In genomic region chr4:45631276-45632045, GRCm38 (mm10) we compare ENCODE assay signal across 25 mouse cellular contexts.
DNase-seq lines count a peak whose midpoint lies in the region; ATAC-seq lines count a peak whose summit lies in the region.
"Had no signal": no experiment of that assay in that cellular context is flagged by ENCODE, and none has a peak within 500 bp of the region (broad histone marks: within the 10 kb centered on the region; RNA-seq: fewer than 3 reads in every experiment).

No protein-coding gene starts in this region.

- no peak overlapping the region for H3K4me2 ChIP-seq in neural tube, embryonic 11.5 days (ENCODE audit: low read depth)
- H3K4me2 ChIP-seq in neural tube, embryonic 15.5 days: no peak overlapping the region
- H3K4me2 ChIP-seq: embryonic facial prominence, embryonic 13.5 days; embryonic facial prominence, embryonic 15.5 days; forebrain, embryonic 12.5 days had no signal

- no peak overlapping the region for H3K4me3 ChIP-seq in neural tube, embryonic 11.5 days (ENCODE audit: low read depth, low read length)
- no peak overlapping the region for H3K4me3 ChIP-seq in neural tube, embryonic 15.5 days (replicated peaks)
- H3K4me3 ChIP-seq: embryonic facial prominence, embryonic 13.5 days; embryonic facial prominence, embryonic 15.5 days; erythroblast, embryonic 14.5 days; forebrain, embryonic 10.5 days; forebrain, embryonic 12.5 days had no signal

- no peak for ATAC-seq in neural tube, embryonic 11.5 days (ENCODE audit: insufficient read depth, low FRiP score, low TSS enrichment)
- no peak for ATAC-seq in neural tube, embryonic 15.5 days (ENCODE audit: low FRiP score)
- ATAC-seq: forebrain, embryonic 14.5 days; forebrain, embryonic 16.5 days had no signal

- DNase-seq in neural tube, embryonic 11.5 days (ENCODE audit: low spot score): peak; percentile 24
- DNase-seq in MN1 (ENCODE audit: low spot score): peak; percentile 18
- DNase-seq in Muller cell, postnatal 12 days (ENCODE audit: inconsistent ontology term): peak; percentile 73
- peak; percentile 57 for DNase-seq in retina, embryonic 14.5 days (ENCODE audit: low spot score)
- no peak for DNase-seq in lung, postnatal 25 days (ENCODE audit: low spot score)
- no peak for DNase-seq in layer of hippocampus, postnatal 10 days (ENCODE audit: low spot score in 2 of 2)
- DNase-seq in left cerebral cortex, postnatal 36 days (ENCODE audit: low spot score in 2 of 2): no peak
- DNase-seq: adrenal gland, adult 2 months; adrenal gland, postnatal 10 days; adrenal gland, postnatal 25 days; cerebellum, adult 11 months; cerebellum, adult 18-20 months; cerebellum, adult 8-10 months; cerebellum, adult 9-11 months; cerebellum, postnatal 14 days; cerebellum, postnatal 36 days; embryo, embryonic 11 days had no signal

- no peaks in the 10 kb centered on the region for H3K9me3 ChIP-seq in neural tube, embryonic 11.5 days (ENCODE audit: control insufficient read depth, low read length)
- no peaks in the 10 kb centered on the region for H3K9me3 ChIP-seq in neural tube, embryonic 15.5 days (replicated peaks)
- H3K9me3 ChIP-seq: embryonic facial prominence, embryonic 13.5 days; embryonic facial prominence, embryonic 15.5 days had no signal

- no peaks in the 10 kb centered on the region for H3K36me3 ChIP-seq in neural tube, embryonic 11.5 days (ENCODE audit: control insufficient read depth, insufficient read depth, low read length)
- H3K36me3 ChIP-seq in neural tube, embryonic 15.5 days: no peaks in the 10 kb centered on the region
- H3K36me3 ChIP-seq: embryonic facial prominence, embryonic 13.5 days; embryonic facial prominence, embryonic 15.5 days; forebrain, embryonic 10.5 days; forebrain, embryonic 12.5 days had no signal

- H3K27ac ChIP-seq in neural tube, embryonic 11.5 days (ENCODE audit: low read depth, low read length): no peak overlapping the region
- no peak overlapping the region for H3K27ac ChIP-seq in neural tube, embryonic 15.5 days (replicated peaks)
- H3K27ac ChIP-seq: embryonic facial prominence, embryonic 13.5 days; embryonic facial prominence, embryonic 15.5 days; forebrain, embryonic 10.5 days; forebrain, embryonic 12.5 days had no signal

- 43% methylated on average over 7 of the region's 7 CpGs for WGBS in neural tube, embryonic 11.5 days
- WGBS in neural tube, embryonic 15.5 days: 21% methylated on average over 7 of the region's 7 CpGs

- H3K9ac ChIP-seq in neural tube, embryonic 11.5 days (ENCODE audit: low read length): no peak overlapping the region
- no peak overlapping the region for H3K9ac ChIP-seq in neural tube, embryonic 15.5 days (replicated peaks)
- H3K9ac ChIP-seq: embryonic facial prominence, embryonic 13.5 days; embryonic facial prominence, embryonic 15.5 days; forebrain, embryonic 12.5 days had no signal

- no peaks in the 10 kb centered on the region for H3K27me3 ChIP-seq in neural tube, embryonic 11.5 days (ENCODE audit: control insufficient read depth, insufficient read depth, low read length)
- H3K27me3 ChIP-seq in neural tube, embryonic 15.5 days (replicated peaks): peaks cover 6% of the 10 kb centered on the region; the same call in 1 of the 2 replicates
- H3K27me3 ChIP-seq: embryonic facial prominence, embryonic 13.5 days; embryonic facial prominence, embryonic 15.5 days had no signal

- intact Hi-C loops in left cerebral cortex, postnatal 36 days (cut with DNase I): no loop called here

- peaks cover 4% of the 10 kb centered on the region; the same call in 1 of the 2 replicates for H3K4me1 ChIP-seq in neural tube, embryonic 11.5 days (ENCODE audit: control insufficient read depth, insufficient read depth, low read length)
- H3K4me1 ChIP-seq in neural tube, embryonic 15.5 days: peaks cover 15% of the 10 kb centered on the region; the same call in 1 of the 2 replicates
- H3K4me1 ChIP-seq: embryonic facial prominence, embryonic 13.5 days; embryonic facial prominence, embryonic 15.5 days had no signal

Comparison
In these comparisons a context has a peak if more than half of its experiments do, and no peak if none do; other contexts are left out.
1. DNase-seq: peak in neural tube, embryonic 11.5 days (single experiment), MN1 (single experiment), Muller cell, postnatal 12 days (single experiment) and retina, embryonic 14.5 days (single experiment); none in lung, postnatal 25 days (single experiment), layer of hippocampus, postnatal 10 days (0 of 2) and left cerebral cortex, postnatal 36 days (0 of 2).